Mouse (Mus musculus): ENCODE data around the gene Gnas. TPM values are rescaled to one million over a fixed set of nuclear protein-coding genes. Genes with fewer than 3 reads are reported as not detected.

The Gnas gene
- polyA plus RNA-seq, 1 experiment from 2014 or later: 2,600 TPM

DNA sequence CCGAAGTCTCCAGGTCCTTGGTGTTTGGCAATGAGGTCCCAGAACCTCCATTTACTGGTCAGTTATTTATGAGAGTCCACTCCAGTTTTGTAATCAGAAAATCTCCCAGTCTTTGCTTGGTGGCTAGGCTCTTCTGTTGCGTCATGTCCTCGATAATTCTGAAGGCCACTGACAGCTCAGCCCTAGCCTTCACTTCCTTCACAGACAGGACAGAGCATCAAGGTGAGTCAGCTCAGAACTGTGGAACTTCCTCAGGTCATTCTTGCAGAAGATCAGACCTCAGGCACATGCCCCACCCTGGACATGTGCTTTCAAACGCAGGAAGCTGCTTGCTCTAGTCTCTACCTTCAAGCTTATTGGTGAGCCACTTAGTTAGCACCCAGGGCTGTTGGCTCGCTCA lies 109.3 kb downstream of the Gnas start:
- no peaks in the 10 kb centered on the region for H3K36me3 ChIP-seq (ENCODE audit: control insufficient read depth, insufficient read depth, low read length)
- H3K4me2 ChIP-seq (ENCODE audit: low read depth, low read length): no peak overlapping the region
- no peak overlapping the region for H3K4me3 ChIP-seq (ENCODE audit: low read depth, low read length)
- no peak overlapping the region for H3K27ac ChIP-seq (replicated peaks; ENCODE audit: low read depth, low read length)
- WGBS: 81% methylated on average over 5 of the region's 5 CpGs
- ATAC-seq (ENCODE audit: low read depth) (no peak), DNase-seq (ENCODE audit: low spot score) (no peak)
- H3K4me1 ChIP-seq (ENCODE audit: control insufficient read depth, insufficient read depth, low read length): no peaks in the 10 kb centered on the region
- no peak overlapping the region for H3K9ac ChIP-seq (ENCODE audit: low read depth, low read length)
- H3K9me3 ChIP-seq (ENCODE audit: control insufficient read depth, low read length): peaks cover 14% of the 10 kb centered on the region
- H3K27me3 ChIP-seq (replicated peaks; ENCODE audit: control insufficient read depth, insufficient read depth, low read length): no peaks in the 10 kb centered on the region

MicroRNAs within 50 kb of the gene (microRNA counts, 519-probe panel; counts per million panel counts)
- microRNA mmu-miR-296-3p: 19.3 counts per million
- microRNA mmu-miR-296-5p: 3,153 counts per million, percentile 75 among the panel's probes with 10 or more counts
- 1,355 counts per million, percentile 3 among the panel's probes with 10 or more counts for microRNA mmu-miR-298

Small RNA genes within 50 kb of the gene (microRNA-seq; reads per million reads assigned to microRNA genes)
- gene Gm27591 (ENCODE audit: borderline number of aligned reads) (not detected), gene Mir296 (ENCODE audit: borderline number of aligned reads) (3,715 reads per million, percentile 87 among the genes with 10 or more reads in this experiment), gene Mir298 (ENCODE audit: borderline number of aligned reads) (5,367 reads per million, percentile 90 among the genes with 10 or more reads in this experiment)

Other genes starting within 250 kb of the Gnas start
- gene Stx16, start 208.0 kb upstream of the Gnas start, polyA plus RNA-seq (2014; fragmentation: Nextera tagmentation; extraction: Ambion mirVana): 9.7 and 10.8 TPM in 2 replicates
- 79.9 and 80.6 TPM in 2 replicates for gene Npepl1, start 174.0 kb upstream of the Gnas start, polyA plus RNA-seq (2014; fragmentation: Nextera tagmentation; extraction: Ambion mirVana)
- 15.1 and 18.1 TPM in 2 replicates for gene Gm20721, start 62.4 kb downstream of the Gnas start, polyA plus RNA-seq (2014; fragmentation: Nextera tagmentation; extraction: Ambion mirVana)
- gene Nelfcd, start 131.5 kb downstream of the Gnas start, polyA plus RNA-seq (2014; fragmentation: Nextera tagmentation; extraction: Ambion mirVana): 107 and 119 TPM in 2 replicates
- gene Ctsz, start 154.7 kb downstream of the Gnas start, polyA plus RNA-seq (2014; fragmentation: Nextera tagmentation; extraction: Ambion mirVana): 202 and 210 TPM in 2 replicates
- gene Tubb1, start 166.4 kb downstream of the Gnas start, polyA plus RNA-seq (2014; fragmentation: Nextera tagmentation; extraction: Ambion mirVana): 1.6 and 2.9 TPM in 2 replicates
- gene Atp5e, start 179.8 kb downstream of the Gnas start, polyA plus RNA-seq (2014; fragmentation: Nextera tagmentation; extraction: Ambion mirVana): 834 and 939 TPM in 2 replicates
- 116 and 132 TPM in 2 replicates for gene Prelid3b, start 188.8 kb downstream of the Gnas start, polyA plus RNA-seq (2014; fragmentation: Nextera tagmentation; extraction: Ambion mirVana)